Mouse (Mus musculus): ENCODE results near the gene Ttbk1.

Gene Ttbk1

GRCm38 (mm10) chr17:46419717-46420116, 67.8 kb downstream of the Ttbk1 start:
- no peak for DNase-seq (ENCODE audit: extremely low spot score, low read depth, low spot score)

- DNase-seq (ENCODE audit: extremely low spot score, low read depth, low spot score), result no peak
Observed at GRCm38 (mm10) chr17:46418628-46419027, 68.8 kb downstream of the Ttbk1 start.

GRCm38 (mm10) chr17:46408478-46408877, 79.0 kb downstream of the Ttbk1 start:
- DNase-seq (ENCODE audit: extremely low spot score, low read depth, low spot score), result no peak

GRCm38 (mm10) chr17:46394631-46395030, 92.8 kb downstream of the Ttbk1 start:
- DNase-seq (ENCODE audit: extremely low spot score, low read depth, low spot score), result no peak

GRCm38 (mm10) chr17:46393012-46393411, 94.5 kb downstream of the Ttbk1 start:
- DNase-seq (ENCODE audit: extremely low spot score, low read depth, low spot score), result no peak
